Mouse (Mus musculus): Measurements from ENCODE around the gene Mon2.

GRCm38 (mm10) chr10:122942771-122943170, 133.5 kb downstream of the Mon2 start:
- TF ChIP-seq CTCF (IDR thresholded peaks at IDR 0.05; ENCODE audit: extremely low read depth, insufficient read depth, low read length) (no peak), POLR2A (IDR thresholded peaks at IDR 0.05; ENCODE audit: extremely low read depth, insufficient read depth, low read length) (no peak)
